Mouse (Mus musculus): ENCODE results near the gene Gimap9. TPM values are rescaled to one million over a fixed set of nuclear protein-coding genes. Genes with fewer than 3 reads are reported as not detected.
A peak's percentile ranks its signal among the peaks of the same experiment; 100 is the strongest.

Gimap9 gene
- polyA plus RNA-seq, 1 experiment: 10.4 TPM

DNA sequence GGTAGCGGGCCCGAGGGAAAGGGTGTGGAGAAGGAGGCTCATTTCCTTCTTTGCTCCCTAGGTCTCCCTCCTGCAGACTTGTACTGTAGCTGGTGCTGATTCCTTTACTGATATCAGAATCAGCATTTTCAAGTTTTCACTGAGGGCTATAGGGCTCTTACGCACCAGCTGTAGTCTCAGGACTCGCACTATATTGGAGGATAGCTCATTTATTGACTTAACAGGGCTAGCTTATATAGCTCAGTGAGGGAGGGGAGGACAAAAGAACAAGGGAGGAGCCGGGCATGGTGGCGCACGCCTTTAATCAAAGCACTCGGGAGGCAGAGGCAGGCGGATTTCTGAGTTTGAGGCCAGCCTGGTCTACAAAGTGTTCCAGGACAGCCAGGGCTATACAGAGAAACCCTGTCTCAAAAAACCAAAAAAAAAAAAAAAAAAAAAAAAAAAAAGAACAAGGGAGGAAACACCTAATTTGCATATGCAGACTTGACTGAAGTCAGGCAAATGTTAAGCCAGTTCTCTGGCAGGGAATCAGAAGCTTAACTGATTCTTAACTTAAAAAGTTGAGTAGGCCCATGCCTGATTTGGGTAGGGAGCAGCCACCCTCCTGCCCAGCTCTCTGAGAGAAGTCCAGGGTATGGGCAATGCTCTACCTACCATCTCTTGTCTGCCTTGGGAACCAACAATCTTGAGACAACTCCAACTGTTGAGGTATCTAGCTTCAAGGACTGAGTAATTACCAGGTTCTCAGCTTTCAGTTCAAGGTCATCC, 1.5 kb upstream of the Gimap9 start:
- peaks cover 19% of the 10 kb centered on the region for H3K4me1 ChIP-seq (ENCODE audit: control insufficient read depth, insufficient read depth, insufficient read length)
- DNase-seq (ENCODE audit: low read depth in 1 of 2, low spot score in 2 of 2): no peak

DNA sequence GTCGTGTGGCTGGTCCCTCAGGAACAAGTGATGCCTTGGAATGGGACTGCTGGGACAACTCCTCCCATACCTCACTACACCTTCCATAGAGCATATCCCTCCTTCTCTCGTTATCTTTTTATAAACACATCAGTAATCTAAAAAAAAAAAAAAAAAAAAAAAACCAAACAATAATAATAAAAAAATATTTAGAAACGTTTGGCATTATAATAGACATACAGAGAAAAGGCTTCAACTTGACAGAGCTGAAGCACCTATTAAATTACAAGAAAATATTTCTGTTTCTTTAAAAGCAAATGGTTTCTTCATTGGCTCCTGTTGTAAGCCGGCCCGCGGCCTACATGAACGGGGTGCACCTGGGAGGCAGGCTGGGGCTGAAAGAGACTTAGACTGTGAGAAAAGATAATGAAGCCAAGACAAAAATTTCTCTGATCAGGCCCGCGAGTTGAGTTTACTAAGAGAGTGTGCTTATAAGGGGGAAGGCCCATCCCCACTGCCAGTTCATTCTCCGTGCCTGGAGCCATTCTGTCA, 464 bp upstream of the Gimap9 start:
- Histone ChIP-seq H3K27ac (ENCODE audit: insufficient read depth, low read length) (peak overlapping the region; percentile 95), H3K27me3 (ENCODE audit: control insufficient read depth, insufficient read depth, low read length) (no peaks in the 10 kb centered on the region), H3K4me1 (ENCODE audit: control insufficient read depth, insufficient read depth, insufficient read length) (peaks cover 21% of the 10 kb centered on the region), H3K4me3 (ENCODE audit: extremely low read depth, insufficient read depth, insufficient read length) (peak overlapping the region; percentile 54; the same call in 1 of the 2 replicates), H3K36me3 (ENCODE audit: control insufficient read depth, insufficient read depth, low read length) (peaks cover 3% of the 10 kb centered on the region; the same call in 1 of the 2 replicates)
- 16% methylated on average over 10 of the region's 10 CpGs for WGBS
- TF ChIP-seq CTCF (IDR thresholded peaks at IDR 0.05; ENCODE audit: extremely low read depth, insufficient read depth, insufficient read length, insufficient replicate concordance) (no peak), POLR2A (IDR thresholded peaks at IDR 0.05; ENCODE audit: low read depth, low read length) (no peak)
- no peak for DNase-seq (ENCODE audit: low read depth in 1 of 2, low spot score in 2 of 2)

More for the DNA sequence above, 1.5 kb upstream of the Gimap9 start:
- Histone ChIP-seq H3K36me3 (ENCODE audit: control insufficient read depth, insufficient read depth, low read length) (peaks cover 3% of the 10 kb centered on the region; the same call in 1 of the 2 replicates), H3K27ac (ENCODE audit: insufficient read depth, low read length) (peak overlapping the region; percentile 95), H3K27me3 (ENCODE audit: control insufficient read depth, insufficient read depth, low read length) (no peaks in the 10 kb centered on the region), H3K4me3 (ENCODE audit: extremely low read depth, insufficient read depth, insufficient read length) (no peak overlapping the region; the same call in 1 of the 2 replicates)
- WGBS: 71% methylated on average over 9 of the region's 9 CpGs
- TF ChIP-seq CTCF (IDR thresholded peaks at IDR 0.05; ENCODE audit: extremely low read depth, insufficient read depth, insufficient read length, insufficient replicate concordance) (no peak), POLR2A (IDR thresholded peaks at IDR 0.05; ENCODE audit: low read depth, low read length) (no peak; the same call in 1 of the 2 replicates)

DNA sequence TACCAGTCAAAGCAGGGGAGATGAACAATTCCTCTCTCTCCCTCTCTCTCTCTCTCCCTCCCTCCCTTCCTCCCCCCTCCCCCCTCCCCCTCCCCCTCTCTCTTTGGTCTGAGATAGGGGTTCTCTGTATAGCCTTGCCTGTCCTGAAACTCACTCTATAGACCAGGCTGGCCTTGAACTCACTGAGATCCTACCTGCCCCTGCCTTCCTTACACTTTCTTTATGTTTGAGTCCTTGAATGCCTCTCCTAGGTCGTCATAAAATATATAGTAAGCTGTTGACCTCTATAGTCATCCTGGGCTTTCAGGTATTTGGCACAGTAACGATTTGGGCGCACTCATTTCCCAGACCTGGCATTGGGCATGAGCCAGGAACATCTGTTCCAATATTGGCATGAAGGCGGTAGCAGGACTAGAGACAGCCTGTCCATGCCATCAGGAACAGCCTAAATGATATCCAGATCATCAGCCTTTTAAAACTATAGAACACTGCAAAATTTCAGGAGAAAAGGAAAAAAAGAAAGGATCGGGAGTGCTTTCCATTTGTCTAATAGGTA, 1.0 kb downstream of the Gimap9 start:
- WGBS: 49% methylated on average over 5 of the region's 5 CpGs
- Histone ChIP-seq H3K4me3 (ENCODE audit: extremely low read depth, insufficient read depth, insufficient read length) (peak overlapping the region; percentile 39), H3K27ac (ENCODE audit: insufficient read depth, low read length) (peak overlapping the region; percentile 81), H3K27me3 (ENCODE audit: control insufficient read depth, insufficient read depth, low read length) (no peaks in the 10 kb centered on the region), H3K4me1 (ENCODE audit: control insufficient read depth, insufficient read depth, insufficient read length) (peaks cover 26% of the 10 kb centered on the region), H3K36me3 (ENCODE audit: control insufficient read depth, insufficient read depth, low read length) (peaks cover 3% of the 10 kb centered on the region; the same call in 1 of the 2 replicates)
- DNase-seq (ENCODE audit: low read depth in 1 of 2, low spot score in 2 of 2): no peak
- no peak for TF ChIP-seq POLR2A (IDR thresholded peaks at IDR 0.05; ENCODE audit: low read depth, low read length)
- TF ChIP-seq CTCF (IDR thresholded peaks at IDR 0.05; ENCODE audit: extremely low read depth, insufficient read depth, insufficient read length, insufficient replicate concordance): no peak

DNA sequence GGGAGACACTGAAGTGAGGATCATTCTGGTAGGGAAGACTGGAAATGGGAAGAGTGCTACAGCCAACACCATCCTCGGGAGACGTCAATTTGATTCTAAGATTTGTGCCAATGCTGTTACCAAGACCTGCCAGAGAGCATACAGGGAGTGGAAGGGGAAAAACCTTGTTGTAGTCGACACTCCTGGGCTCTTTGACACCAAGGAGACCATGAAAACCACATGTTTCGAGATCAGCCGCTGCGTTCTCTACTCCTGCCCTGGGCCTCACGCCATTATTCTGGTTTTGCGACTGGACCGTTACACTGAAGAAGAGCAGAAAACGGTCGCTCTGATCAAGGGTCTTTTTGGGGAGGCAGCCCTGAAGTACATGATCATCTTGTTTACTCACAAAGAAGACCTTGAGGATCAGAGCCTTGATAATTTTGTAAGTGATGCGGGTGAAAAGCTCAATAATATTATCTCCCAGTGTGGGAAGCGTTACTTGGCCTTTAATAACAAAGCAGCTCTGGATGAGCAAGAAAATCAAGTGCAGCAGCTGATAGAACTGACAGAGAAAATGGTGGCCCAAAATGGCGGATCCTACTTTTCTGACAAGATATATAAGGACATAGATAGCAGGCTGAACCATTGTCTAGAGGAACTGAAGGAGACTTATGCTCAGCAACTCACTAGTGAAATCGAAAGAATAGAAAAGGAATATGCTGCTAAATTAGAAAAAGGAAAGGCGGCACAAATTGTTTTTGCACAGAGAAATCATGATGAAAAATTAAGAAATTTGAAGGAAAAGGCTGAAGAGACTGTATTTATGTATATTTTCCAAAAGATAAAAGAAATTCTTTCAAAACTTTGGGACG, 1.8 kb downstream of the Gimap9 start:
- H3K27me3 ChIP-seq (ENCODE audit: control insufficient read depth, insufficient read depth, low read length): no peaks in the 10 kb centered on the region
- peak overlapping the region; percentile 81 for H3K27ac ChIP-seq (ENCODE audit: insufficient read depth, low read length)
- H3K4me3 ChIP-seq (ENCODE audit: extremely low read depth, insufficient read depth, insufficient read length): peak overlapping the region; percentile 39
- H3K36me3 ChIP-seq (ENCODE audit: control insufficient read depth, insufficient read depth, low read length): peaks cover 3% of the 10 kb centered on the region; the same call in 1 of the 2 replicates
- peaks cover 28% of the 10 kb centered on the region for H3K4me1 ChIP-seq (ENCODE audit: control insufficient read depth, insufficient read depth, insufficient read length)
- 57% methylated on average over 17 of the region's 17 CpGs for WGBS
- DNase-seq (ENCODE audit: low read depth in 1 of 2, low spot score in 2 of 2): no peak
- no peak for TF ChIP-seq POLR2A (IDR thresholded peaks at IDR 0.05; ENCODE audit: low read depth, low read length)
- no peak for TF ChIP-seq CTCF (IDR thresholded peaks at IDR 0.05; ENCODE audit: extremely low read depth, insufficient read depth, insufficient read length, insufficient replicate concordance)

DNA sequence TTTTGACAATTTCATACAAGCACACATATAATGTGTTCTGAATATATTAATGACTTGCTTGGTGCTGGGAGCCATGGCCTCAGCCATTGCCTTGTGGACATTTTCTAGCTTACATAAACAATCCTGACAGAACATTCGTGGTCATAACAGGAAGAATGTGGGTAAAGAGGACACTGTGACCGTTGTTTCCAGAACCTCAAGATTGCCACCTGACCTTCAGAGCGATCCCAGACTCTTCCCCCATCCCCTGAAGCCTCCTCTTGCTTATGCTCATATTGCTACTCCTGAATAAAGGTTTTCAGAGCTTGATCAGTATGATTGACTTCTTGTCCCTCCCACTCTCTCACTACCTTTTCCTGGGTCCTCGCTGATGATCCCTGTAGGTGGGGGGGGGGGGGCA, 2.5 kb downstream of the Gimap9 start:
- Histone ChIP-seq H3K4me1 (ENCODE audit: control insufficient read depth, insufficient read depth, insufficient read length) (peaks cover 28% of the 10 kb centered on the region), H3K36me3 (ENCODE audit: control insufficient read depth, insufficient read depth, low read length) (peaks cover 3% of the 10 kb centered on the region; the same call in 1 of the 2 replicates), H3K27me3 (ENCODE audit: control insufficient read depth, insufficient read depth, low read length) (no peaks in the 10 kb centered on the region), H3K27ac (ENCODE audit: insufficient read depth, low read length) (peak overlapping the region; percentile 56; the same call in 1 of the 2 replicates), H3K4me3 (ENCODE audit: extremely low read depth, insufficient read depth, insufficient read length) (no peak overlapping the region; the same call in 1 of the 2 replicates)
- no peak for TF ChIP-seq CTCF (IDR thresholded peaks at IDR 0.05; ENCODE audit: extremely low read depth, insufficient read depth, insufficient read length, insufficient replicate concordance)
- no peak for TF ChIP-seq POLR2A (IDR thresholded peaks at IDR 0.05; ENCODE audit: low read depth, low read length)
- DNase-seq (ENCODE audit: low read depth in 1 of 2, low spot score in 2 of 2): no peak
- 23% methylated on average over 4 of the region's 4 CpGs for WGBS

DNA sequence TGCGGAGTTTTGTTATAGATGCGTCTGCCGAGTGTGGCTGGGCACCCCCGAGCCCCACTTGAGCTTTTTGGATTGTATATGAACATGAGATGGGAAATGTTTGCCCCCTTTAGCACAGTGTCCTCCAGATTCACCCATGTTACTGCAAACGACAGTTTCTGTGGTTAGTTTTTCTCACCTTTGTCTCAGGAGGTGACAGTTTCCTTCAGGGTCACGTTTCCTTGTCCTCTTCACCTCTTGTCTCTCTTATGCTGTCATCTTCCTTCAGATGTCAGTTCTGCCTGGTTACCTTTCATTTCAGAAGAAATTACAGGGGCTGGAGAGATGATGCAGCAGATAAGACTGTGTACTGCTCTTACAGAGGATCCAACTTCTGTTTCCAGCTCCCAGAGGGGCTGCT, 3.8 kb downstream of the Gimap9 start:
- 51% methylated on average over 6 of the region's 6 CpGs for WGBS
- no peak overlapping the region for H3K4me3 ChIP-seq (ENCODE audit: extremely low read depth, insufficient read depth, insufficient read length)
- TF ChIP-seq POLR2A (IDR thresholded peaks at IDR 0.05; ENCODE audit: low read depth, low read length) (no peak), CTCF (IDR thresholded peaks at IDR 0.05; ENCODE audit: extremely low read depth, insufficient read depth, insufficient read length, insufficient replicate concordance) (no peak)
- H3K27ac ChIP-seq (ENCODE audit: insufficient read depth, low read length): peak overlapping the region; percentile 74
- no peak for DNase-seq (ENCODE audit: low read depth in 1 of 2, low spot score in 2 of 2)
- H3K27me3 ChIP-seq (ENCODE audit: control insufficient read depth, insufficient read depth, low read length): no peaks in the 10 kb centered on the region
- peaks cover 3% of the 10 kb centered on the region; the same call in 1 of the 2 replicates for H3K36me3 ChIP-seq (ENCODE audit: control insufficient read depth, insufficient read depth, low read length)
- H3K4me1 ChIP-seq (ENCODE audit: control insufficient read depth, insufficient read depth, insufficient read length): peaks cover 25% of the 10 kb centered on the region

Measured in spleen, adult 2 months (tissue).